Mouse (Mus musculus): ENCODE data around the gene Vmn1r29.
"Not testable (repeated sequence)": the region's sequence is repeated elsewhere in the genome, so short reads cannot be mapped to it uniquely, and the experiment has no call there.

Vmn1r29 gene

GRCm38 (mm10) chr6:58301249-58301648, at the start of gene Vmn1r29:
Gene Vmn1r29 (plus strand): TSS chr6:58301549.
- DNase-seq = no peak

DNA sequence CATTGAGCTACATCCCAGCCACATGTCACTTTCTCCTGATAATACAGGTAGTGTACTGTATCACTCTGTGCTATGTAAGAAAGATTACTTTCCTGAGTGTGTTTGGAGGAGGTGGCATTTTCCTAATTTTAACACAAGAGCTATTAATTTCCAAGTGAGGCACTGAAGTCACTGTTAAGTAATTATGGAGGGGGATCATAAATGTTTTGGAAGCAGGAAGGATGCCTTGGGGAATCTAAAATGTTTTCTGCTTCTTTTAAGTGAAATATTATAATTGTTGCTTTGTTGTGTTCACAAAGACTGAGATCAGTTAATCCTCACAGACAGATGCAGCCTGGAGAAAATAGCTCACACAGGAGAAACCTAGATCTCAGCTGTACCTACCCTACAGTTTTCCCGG, 39.6 kb upstream of the Vmn1r29 start, which contains the start of gene Vmn1r28:
TSS of gene Vmn1r28 (plus strand) at position 301 of the 400 bp plus-strand sequence.
- no peak for DNase-seq

GRCm38 (mm10) chr6:58279661-58280060, 21.7 kb upstream of the Vmn1r29 start:
- not testable (repeated sequence) for DNase-seq

DNA sequence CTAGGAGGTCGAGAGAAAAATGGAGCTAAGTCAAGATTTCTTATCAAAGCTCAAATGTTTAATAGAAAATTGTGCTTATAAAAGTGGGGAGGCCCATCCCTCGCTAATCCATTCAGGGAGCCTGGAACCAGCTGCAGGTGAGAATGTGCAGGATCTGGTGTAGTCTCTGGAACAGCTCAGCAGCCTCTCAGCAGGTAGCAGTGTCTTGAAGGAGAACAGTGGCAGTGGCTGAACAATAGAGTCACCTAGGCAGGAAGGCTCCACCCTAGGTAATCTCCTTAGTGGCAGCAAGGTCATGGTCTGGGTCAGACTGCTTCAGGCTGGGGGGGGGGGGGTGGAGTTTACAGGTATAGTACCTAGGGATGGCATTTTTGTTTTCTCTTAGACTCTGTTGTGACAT, 9.1 kb upstream of the Vmn1r29 start:
- no peak for DNase-seq

- DNase-seq = not testable (repeated sequence)
These were observed 2.8 kb upstream of the Vmn1r29 start for GRCm38 (mm10) chr6:58298511-58298910.

- not testable (repeated sequence) for DNase-seq
These were observed 29.3 kb downstream of the Vmn1r29 start for GRCm38 (mm10) chr6:58330686-58331085.
